Mouse (Mus musculus) heart, adult 2 months (tissue): ENCODE data around the gene Sipa1l1. TPM values are rescaled to one million over a fixed set of nuclear protein-coding genes. Genes with fewer than 3 reads are reported as not detected.

Experiments
- DNase-seq, 2 experiments: peaks; one replicate each; pipeline ENCODE4 v3.0.0; 2021
- H3K27ac ChIP-seq: fragments of 200-600 bp; 2 replicates; pipeline ENCODE4 v1.8.1; 2022
- H3K27me3 ChIP-seq: fragments of 200-500 bp; 2 replicates; pipeline ENCODE4 v1.6.1; 2012; ENCODE audit warnings: mild to moderate bottlenecking, low read length, inconsistent platforms, mixed read lengths; ENCODE audit not compliant: control insufficient read depth, insufficient read depth
- H3K36me3 ChIP-seq: fragments of 200-500 bp; 2 replicates; pipeline ENCODE4 v1.6.1; 2012; ENCODE audit warnings: low read length, inconsistent platforms; ENCODE audit not compliant: control insufficient read depth, insufficient read depth
- H3K4me1 ChIP-seq: fragments of 200-500 bp; 2 replicates; pipeline ENCODE4 v1.6.1; 2011; ENCODE audit warnings: low read length; ENCODE audit not compliant: control insufficient read depth, insufficient read depth
- H3K4me3 ChIP-seq: fragments of 200-600 bp; 2 replicates; pipeline ENCODE4 v1.8.1; 2022
- H3K79me2 ChIP-seq: fragments of 200-500 bp; replicated peaks from 2 replicates; pipeline ENCODE4 v1.6.1; 2012; ENCODE audit warnings: mild to moderate bottlenecking, inconsistent platforms, low read length, moderate library complexity, mixed read lengths; ENCODE audit not compliant: control insufficient read depth, insufficient read depth
- H3K9ac ChIP-seq: fragments of 200-500 bp; 2 replicates; pipeline ENCODE4 v1.6.1; 2012; ENCODE audit warnings: low read depth, mild to moderate bottlenecking, control low read depth, inconsistent platforms, low read length, mixed read lengths
- CTCF ChIP-seq: fragments of 200-600 bp; IDR thresholded peaks from 2 replicates; pipeline ENCODE4 v1.8.1; 2022; ENCODE audit warnings: antibody characterized with exemption, mild to moderate bottlenecking, moderate library complexity
- EP300 ChIP-seq: fragments of 200-500 bp; IDR thresholded peaks from 2 replicates; pipeline ENCODE4 v1.6.1; 2011; ENCODE audit warnings: low read depth, low read length, control low read depth; ENCODE audit not compliant: insufficient read depth
- POLR2A ChIP-seq: fragments of 200-500 bp; IDR thresholded peaks from 2 replicates; pipeline ENCODE4 v1.6.1; 2011; ENCODE audit warnings: mild to moderate bottlenecking, low read depth, low read length, control low read depth; ENCODE audit not compliant: insufficient read depth
- WGBS: fragments of 180-500 bp; shearing (Covaris S2); methylation state at CpG from one replicate; pipeline ENCODE4 v1.1.7; 2018; 5-methylcytosine and 5-hydroxymethylcytosine counted together
- intact Hi-C: fragments of 180-260 bp; cut with DNase I; formaldehyde crosslinking; loops from one replicate; pipeline ENCODE4 v1.15.1; 2025
- polyA plus RNA-seq: library from polyadenylated mRNA; depleted of rRNA; stranded (reverse); fragments of >200 nt; gene quantifications from 2 replicates; pipeline ENCODE4 v1.2.3, GENCODE M21; 2012
- total RNA-seq, 2 experiments: library from RNA; stranded (reverse); gene quantifications; 2 replicates each; pipeline ENCODE4 v1.2.3; 2021

Sipa1l1 gene
- total and polyA plus RNA-seq, 3 experiments, result 6.9 to 9.1 (median 8.4) TPM

GRCm38 (mm10) chr12:82409686-82410472, 240.8 kb downstream of the Sipa1l1 start:
- intact Hi-C loops, result no loop called here
- no peak overlapping the region for H3K9ac ChIP-seq
- DNase-seq, result no peak
- H3K27ac ChIP-seq, result no peak overlapping the region
- no peaks in the 10 kb centered on the region for H3K27me3 ChIP-seq
- H3K4me3 ChIP-seq, result no peak overlapping the region
- TF ChIP-seq EP300 (no peak), POLR2A (no peak), CTCF (no peak)
- H3K4me1 ChIP-seq, result peaks cover 12% of the 10 kb centered on the region
- WGBS, result 69% methylated on average over 7 of the region's 7 CpGs
- H3K79me2 ChIP-seq, result no peaks in the 10 kb centered on the region; the same call in 1 of the 2 replicates
- H3K36me3 ChIP-seq, result peaks cover 2% of the 10 kb centered on the region; the same call in 1 of the 2 replicates

GRCm38 (mm10) chr12:82412291-82413032, 243.3 kb downstream of the Sipa1l1 start:
- 45% methylated on average over 3 of the region's 3 CpGs for WGBS
- Histone ChIP-seq H3K4me1 (peaks cover 11% of the 10 kb centered on the region), H3K27ac (peak overlapping the region; percentile 56), H3K79me2 (no peaks in the 10 kb centered on the region), H3K4me3 (no peak overlapping the region), H3K36me3 (peaks cover 2% of the 10 kb centered on the region; the same call in 1 of the 2 replicates), H3K9ac (no peak overlapping the region), H3K27me3 (no peaks in the 10 kb centered on the region)
- TF ChIP-seq POLR2A (no peak), CTCF (no peak), EP300 (no peak)
- DNase-seq, result peak in 1 of 2 experiments; percentile 53
- intact Hi-C loops, result no loop called here

GRCm38 (mm10) chr12:82415690-82416364, 246.7 kb downstream of the Sipa1l1 start:
- H3K36me3 ChIP-seq, result peaks cover 2% of the 10 kb centered on the region; the same call in 1 of the 2 replicates
- peak; percentile 50 to 75 for DNase-seq
- intact Hi-C loops, result no loop called here

GRCm38 (mm10) chr12:82419027-82419426, 249.9 kb downstream of the Sipa1l1 start:
- intact Hi-C loops, result no loop called here
- H3K4me3 ChIP-seq, result no peak overlapping the region
- H3K9ac ChIP-seq, result no peak overlapping the region
- DNase-seq, result no peak
- 91% methylated on average over 8 of the region's 8 CpGs for WGBS
- peaks cover 4% of the 10 kb centered on the region for H3K4me1 ChIP-seq
- no peaks in the 10 kb centered on the region for H3K36me3 ChIP-seq
- H3K79me2 ChIP-seq, result no peaks in the 10 kb centered on the region
- H3K27ac ChIP-seq, result no peak overlapping the region
- no peak for TF ChIP-seq POLR2A
- no peak for TF ChIP-seq EP300
- TF ChIP-seq CTCF, result no peak
- no peaks in the 10 kb centered on the region for H3K27me3 ChIP-seq

More at GRCm38 (mm10) chr12:82415690-82416364, 246.7 kb downstream of the Sipa1l1 start:
- no peaks in the 10 kb centered on the region for H3K79me2 ChIP-seq
- H3K27ac ChIP-seq, result no peak overlapping the region
- peaks cover 11% of the 10 kb centered on the region for H3K4me1 ChIP-seq
- H3K27me3 ChIP-seq, result no peaks in the 10 kb centered on the region
- no peak for TF ChIP-seq EP300
- peak; percentile 35 for TF ChIP-seq CTCF
- H3K4me3 ChIP-seq, result no peak overlapping the region
- no peak overlapping the region for H3K9ac ChIP-seq
- 42% methylated on average over 4 of the region's 4 CpGs for WGBS

GRCm38 (mm10) chr12:82424783-82425182, 255.7 kb downstream of the Sipa1l1 start:
- peak; percentile 20; the same call in 1 of the 2 replicates for TF ChIP-seq CTCF
- no peak for TF ChIP-seq POLR2A
- peak in 1 of 2 experiments; percentile 16 for DNase-seq
- no peak overlapping the region for H3K9ac ChIP-seq
- no peak overlapping the region for H3K4me3 ChIP-seq
- H3K4me1 ChIP-seq, result no peaks in the 10 kb centered on the region; the same call in 1 of the 2 replicates
- H3K27me3 ChIP-seq, result no peaks in the 10 kb centered on the region
- no peaks in the 10 kb centered on the region for H3K36me3 ChIP-seq
- intact Hi-C loops, result no loop called here
- 80% methylated on average over 15 of the region's 15 CpGs for WGBS
- no peak overlapping the region for H3K27ac ChIP-seq
- H3K79me2 ChIP-seq, result no peaks in the 10 kb centered on the region
